Mouse (Mus musculus): ENCODE measurements around the gene Ehmt1. TPM values are rescaled to one million over a fixed set of nuclear protein-coding genes. Genes with fewer than 3 reads are reported as not detected.
"Not testable (repeated sequence)": the region's sequence is repeated elsewhere in the genome, so short reads cannot be mapped to it uniquely, and the experiment has no call there.

Ehmt1 gene
- 122 and 130 TPM in 2 replicates for polyA plus RNA-seq (2016; fragmentation: Nextera tagmentation; extraction: Ambion mirVana)

DNA sequence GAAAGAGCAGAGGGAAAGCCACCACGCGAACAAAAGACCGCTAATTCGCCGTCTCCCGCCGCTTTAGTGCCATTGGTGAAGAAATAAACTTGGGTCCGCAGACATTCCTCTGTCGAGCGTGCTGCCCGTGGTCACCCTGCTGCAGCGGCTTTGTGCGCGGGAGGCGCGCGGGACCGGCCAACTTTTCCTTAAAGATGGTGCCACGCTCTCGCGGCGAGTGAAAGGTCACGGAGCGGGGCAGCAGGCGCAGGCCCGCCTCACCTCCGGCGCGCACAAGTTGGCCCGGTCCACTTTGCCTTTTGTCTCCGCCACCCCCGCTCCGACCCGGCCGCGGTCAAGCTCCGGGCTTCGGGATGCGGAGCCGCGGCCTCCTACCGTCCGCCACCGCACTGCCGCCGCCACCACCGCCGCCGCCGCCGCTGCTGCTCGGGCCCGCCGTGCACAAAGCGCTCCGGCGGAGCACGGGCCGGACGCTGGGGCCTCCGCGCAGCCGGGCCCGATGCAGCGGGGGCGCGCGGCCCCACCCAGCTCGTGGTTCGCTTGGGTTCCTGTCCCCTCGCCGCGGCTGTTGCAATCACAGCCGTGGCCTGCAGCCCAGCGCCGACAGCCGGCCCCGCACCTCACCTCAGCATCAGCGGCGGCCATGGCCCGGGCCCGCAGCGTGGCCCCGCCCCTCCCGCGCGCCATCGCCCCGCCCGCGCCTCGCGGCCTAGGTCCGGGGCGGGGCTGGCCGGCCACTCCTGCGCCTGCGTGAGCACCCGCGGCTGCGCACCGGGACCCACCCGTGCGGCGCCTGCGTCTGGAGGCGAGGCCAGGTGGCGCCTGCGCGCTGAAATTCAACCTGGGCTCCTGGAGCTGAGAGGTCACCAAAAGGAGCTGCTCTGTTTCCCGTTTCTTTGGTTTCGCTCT is at the start of gene Ehmt1:
TSS of gene Ehmt1 (minus strand) at position 685 of the 909 bp plus-strand sequence.
- Histone ChIP-seq H3K4me1 (replicated peaks) (peaks cover 10% of the 10 kb centered on the region), H3K36me3 (no peaks in the 10 kb centered on the region), H3K4me2 (peak within 1 kb of the TSS; percentile 75), H3K27ac (peak within 1 kb of the TSS; percentile 97), H3K9me3 (no peaks in the 10 kb centered on the region), H3K9ac (replicated peaks) (peak within 1 kb of the TSS; percentile 98), H3K4me3 (replicated peaks) (peak within 1 kb of the TSS; percentile 96), H3K27me3 (no peaks in the 10 kb centered on the region)
- peak; percentile 97 for ATAC-seq (ENCODE audit: insufficient number of reproducible peaks, insufficient read depth, low FRiP score, low TSS enrichment, low read depth)
- under 1% methylated on average over 92 of the region's 112 CpGs for WGBS

DNA sequence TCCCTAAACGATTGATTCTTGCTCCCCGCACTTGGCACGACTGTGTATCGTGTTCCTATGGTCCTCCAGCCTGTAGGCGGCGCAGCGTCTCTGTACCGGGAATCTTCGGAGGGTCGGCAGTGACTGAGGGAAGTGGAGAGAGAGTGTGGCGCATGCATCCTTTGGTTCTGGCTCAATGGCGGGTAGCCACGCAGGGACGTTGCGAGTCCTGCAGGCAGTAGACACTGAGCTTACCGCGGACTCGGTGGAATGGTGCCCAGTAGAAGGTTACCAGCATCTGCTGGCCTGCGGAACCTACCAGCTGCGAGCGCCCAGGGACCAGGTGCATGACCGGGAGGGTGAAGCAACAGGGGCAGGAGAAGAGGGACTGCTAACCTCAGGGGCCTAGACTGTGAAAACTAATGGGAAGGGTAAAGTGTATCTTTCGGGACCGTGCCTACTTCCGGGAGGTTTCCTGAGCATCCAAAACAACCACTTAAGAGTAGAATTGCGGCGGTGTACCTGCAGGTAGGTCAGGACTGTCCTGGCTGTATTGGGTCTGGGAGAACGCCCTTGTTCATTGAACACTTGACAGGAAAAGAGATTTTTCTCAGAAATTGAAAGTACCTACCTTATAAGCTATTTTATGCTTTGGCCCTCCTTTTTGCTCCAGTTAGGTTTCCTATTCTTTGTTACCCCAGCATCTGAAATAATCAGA is 43.0 kb upstream of the Ehmt1 start, which contains the start of gene Dph7:
TSS of gene Dph7 (plus strand) at position 97 of the 697 bp plus-strand sequence.
- peak; percentile 84 for ATAC-seq (ENCODE audit: insufficient number of reproducible peaks, insufficient read depth, low FRiP score, low TSS enrichment, low read depth)
- Histone ChIP-seq H3K4me1 (replicated peaks) (peaks cover 11% of the 10 kb centered on the region), H3K9ac (replicated peaks) (peak within 1 kb of the TSS; percentile 86), H3K9me3 (no peaks in the 10 kb centered on the region), H3K4me3 (replicated peaks) (peak within 1 kb of the TSS; percentile 81), H3K27ac (0 out of 2 replicates have a peak within 1 kb of the TSS, but pooled peaks have one; percentile 58), H3K27me3 (no peaks in the 10 kb centered on the region), H3K4me2 (peak within 1 kb of the TSS; percentile 73), H3K36me3 (peaks cover 78% of the 10 kb centered on the region)
- 2% methylated on average over 28 of the region's 28 CpGs for WGBS

DNA sequence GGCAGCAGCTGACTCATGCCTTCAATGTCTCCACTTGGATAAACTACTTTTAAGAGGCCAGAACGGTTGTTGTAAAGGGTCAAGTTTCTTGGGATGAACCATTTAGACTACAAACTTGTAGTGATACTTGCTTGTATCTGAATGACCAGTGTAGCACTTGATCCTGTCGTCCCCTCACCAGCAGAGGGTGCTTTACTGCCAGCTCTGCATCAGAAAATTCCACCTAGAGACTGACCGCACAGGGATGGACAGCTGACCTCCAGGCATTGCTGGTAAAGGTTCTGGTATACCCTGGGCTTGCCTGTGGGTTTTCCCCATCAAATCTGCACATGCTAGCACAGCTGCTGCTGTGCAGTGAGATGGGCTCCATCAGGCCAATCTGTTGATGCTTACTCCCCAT is 41.5 kb upstream of the Ehmt1 start:
- no peak for ATAC-seq (ENCODE audit: insufficient number of reproducible peaks, insufficient read depth, low FRiP score, low TSS enrichment, low read depth)
- H3K4me1 ChIP-seq (replicated peaks) = peaks cover 11% of the 10 kb centered on the region
- H3K9me3 ChIP-seq = no peaks in the 10 kb centered on the region
- H3K4me2 ChIP-seq = no peak overlapping the region
- H3K4me3 ChIP-seq (replicated peaks) = no peak overlapping the region
- no peaks in the 10 kb centered on the region for H3K27me3 ChIP-seq
- WGBS = 36% methylated on average over 3 of the region's 3 CpGs
- H3K36me3 ChIP-seq = peaks cover 79% of the 10 kb centered on the region
- H3K9ac ChIP-seq (replicated peaks) = no peak overlapping the region
- no peak overlapping the region for H3K27ac ChIP-seq

DNA sequence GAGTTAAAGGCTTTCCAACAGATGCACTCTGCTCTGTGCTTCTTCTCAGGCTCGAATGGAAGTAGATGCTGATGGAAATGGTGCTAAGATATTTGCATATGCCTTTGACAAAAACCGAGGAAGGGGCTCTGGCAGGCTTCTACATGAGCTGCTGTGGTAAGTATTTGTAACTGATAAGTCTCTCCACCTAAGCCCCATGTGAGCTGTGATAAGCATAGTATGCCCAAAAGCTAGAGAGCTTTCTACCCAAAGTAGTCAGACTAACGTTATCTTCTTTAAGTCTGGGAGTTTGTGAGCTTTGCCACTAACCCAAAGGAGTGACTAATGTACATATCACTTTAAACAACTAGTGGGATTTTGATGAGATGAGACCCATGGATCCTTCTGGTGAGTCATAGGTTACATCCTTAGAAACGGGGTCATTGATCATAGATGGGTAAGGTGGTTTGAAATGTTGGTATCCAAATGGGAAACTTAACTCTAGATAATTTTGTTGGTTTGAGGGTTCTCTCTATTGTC is 33.2 kb upstream of the Ehmt1 start:
- H3K9ac ChIP-seq (replicated peaks) = no peak overlapping the region
- no peak overlapping the region for H3K4me3 ChIP-seq (replicated peaks)
- H3K27ac ChIP-seq = no peak overlapping the region
- H3K27me3 ChIP-seq = no peaks in the 10 kb centered on the region
- peaks cover 59% of the 10 kb centered on the region for H3K36me3 ChIP-seq
- no peak overlapping the region for H3K4me2 ChIP-seq
- 86% methylated on average over 4 of the region's 4 CpGs for WGBS
- ATAC-seq (ENCODE audit: insufficient number of reproducible peaks, insufficient read depth, low FRiP score, low TSS enrichment, low read depth) = no peak
- no peaks in the 10 kb centered on the region for H3K9me3 ChIP-seq
- peaks cover 14% of the 10 kb centered on the region for H3K4me1 ChIP-seq (replicated peaks)

DNA sequence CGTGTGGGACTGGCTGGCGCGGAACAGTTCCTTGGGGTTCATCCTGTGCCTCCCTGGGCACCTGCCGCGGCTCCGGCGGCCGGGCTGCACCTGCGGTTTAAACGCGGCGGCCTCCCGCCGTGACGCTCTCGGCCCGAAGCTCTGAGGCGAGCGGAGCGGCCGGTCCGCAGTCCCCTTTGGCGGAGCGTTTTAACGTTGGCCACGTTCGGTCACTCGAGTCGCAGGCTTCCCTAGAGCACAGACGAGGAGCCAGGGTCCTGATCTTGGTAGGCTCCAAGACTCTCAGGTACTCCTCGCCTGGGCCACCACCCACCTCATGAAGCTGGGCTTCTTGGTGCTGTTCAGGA is 30.7 kb upstream of the Ehmt1 start:
- H3K4me3 ChIP-seq (replicated peaks) = peak overlapping the region; percentile 99
- H3K27me3 ChIP-seq = no peaks in the 10 kb centered on the region
- H3K27ac ChIP-seq = peak overlapping the region; percentile 79
- no peak for ATAC-seq (ENCODE audit: insufficient number of reproducible peaks, insufficient read depth, low FRiP score, low TSS enrichment, low read depth)
- peak overlapping the region; percentile 93 for H3K4me2 ChIP-seq
- no peaks in the 10 kb centered on the region for H3K9me3 ChIP-seq
- WGBS = under 1% methylated on average over 31 of the region's 31 CpGs
- H3K36me3 ChIP-seq = peaks cover 35% of the 10 kb centered on the region
- H3K4me1 ChIP-seq (replicated peaks) = peaks cover 14% of the 10 kb centered on the region
- peak overlapping the region; percentile 93 for H3K9ac ChIP-seq (replicated peaks)

DNA sequence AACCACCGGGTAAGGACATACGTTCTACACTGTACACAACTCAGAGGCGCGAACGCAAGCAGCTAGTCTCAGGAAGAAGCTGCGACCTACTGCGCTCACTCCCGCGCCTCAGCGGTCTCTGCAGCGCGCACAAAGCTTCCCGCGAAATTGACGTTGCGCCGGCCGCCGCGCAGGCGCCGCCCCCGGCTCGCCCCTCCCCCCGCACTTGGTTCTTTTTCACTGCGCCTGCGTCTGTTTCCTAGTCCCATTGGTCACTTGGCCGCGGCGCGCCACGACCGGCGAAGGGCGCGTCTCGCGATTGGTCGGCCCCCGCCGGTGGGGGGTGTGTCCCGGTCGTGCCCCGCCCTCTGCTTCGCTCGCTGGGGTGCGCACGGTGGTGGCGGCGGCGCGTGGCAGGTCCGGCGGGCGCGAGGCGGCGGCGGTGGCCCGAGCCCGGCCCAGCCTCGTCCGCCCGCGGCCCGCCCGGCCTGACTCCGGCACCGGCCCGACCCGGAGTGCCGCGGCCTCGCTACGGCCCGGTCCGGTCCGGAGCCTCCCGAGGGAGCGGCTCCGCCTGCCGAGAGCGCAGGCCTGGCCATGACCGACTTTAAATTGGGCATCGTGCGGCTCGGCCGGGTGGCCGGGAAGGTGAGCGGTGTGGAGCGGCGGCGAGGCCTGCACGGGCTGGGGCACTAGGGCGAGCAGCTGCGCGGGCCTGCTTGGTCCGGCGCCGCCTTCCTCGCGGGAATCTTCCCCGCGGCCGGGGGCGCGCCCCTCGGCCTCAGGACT is 30.2 kb upstream of the Ehmt1 start, which contains the start of gene Zmynd19:
TSS of gene Zmynd19 (plus strand) at position 372 of the 768 bp plus-strand sequence.
- Histone ChIP-seq H3K9ac (replicated peaks) (peak within 1 kb of the TSS; percentile 93), H3K27ac (peak within 1 kb of the TSS; percentile 79), H3K36me3 (peaks cover 29% of the 10 kb centered on the region), H3K4me2 (peak within 1 kb of the TSS; percentile 93), H3K9me3 (no peaks in the 10 kb centered on the region), H3K4me3 (replicated peaks) (peak within 1 kb of the TSS; percentile 99), H3K4me1 (replicated peaks) (peaks cover 14% of the 10 kb centered on the region), H3K27me3 (no peaks in the 10 kb centered on the region)
- WGBS = under 1% methylated on average over 93 of the region's 108 CpGs
- peak; percentile 98 for ATAC-seq (ENCODE audit: insufficient number of reproducible peaks, insufficient read depth, low FRiP score, low TSS enrichment, low read depth)

DNA sequence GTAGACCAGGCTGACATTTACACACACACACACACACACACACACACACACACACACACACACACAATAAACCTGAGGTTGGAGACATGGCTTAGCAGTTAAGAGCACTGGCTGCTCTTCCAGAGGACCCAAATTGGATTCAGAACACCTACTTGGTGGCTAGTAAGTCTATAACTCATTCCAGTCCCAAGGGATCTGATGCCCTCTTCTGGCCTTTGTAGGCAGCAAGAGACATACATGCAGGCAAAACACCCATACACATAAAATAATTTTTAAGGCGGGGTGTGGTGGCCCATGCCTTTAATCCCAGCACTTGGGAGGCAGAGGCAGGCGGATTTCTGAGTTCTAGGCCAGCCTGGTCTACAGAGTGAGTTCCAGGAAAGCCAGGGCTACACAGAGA is 24.9 kb upstream of the Ehmt1 start:
- H3K4me3 ChIP-seq (replicated peaks); H3K9ac ChIP-seq (replicated peaks); ATAC-seq (ENCODE audit: insufficient number of reproducible peaks, insufficient read depth, low FRiP score, low TSS enrichment, low read depth); H3K36me3 ChIP-seq; H3K27ac ChIP-seq; H3K9me3 ChIP-seq; H3K4me1 ChIP-seq (replicated peaks); H3K27me3 ChIP-seq; H3K4me2 ChIP-seq: not testable (repeated sequence)
- 46% methylated on average over 2 of the region's 2 CpGs for WGBS

DNA sequence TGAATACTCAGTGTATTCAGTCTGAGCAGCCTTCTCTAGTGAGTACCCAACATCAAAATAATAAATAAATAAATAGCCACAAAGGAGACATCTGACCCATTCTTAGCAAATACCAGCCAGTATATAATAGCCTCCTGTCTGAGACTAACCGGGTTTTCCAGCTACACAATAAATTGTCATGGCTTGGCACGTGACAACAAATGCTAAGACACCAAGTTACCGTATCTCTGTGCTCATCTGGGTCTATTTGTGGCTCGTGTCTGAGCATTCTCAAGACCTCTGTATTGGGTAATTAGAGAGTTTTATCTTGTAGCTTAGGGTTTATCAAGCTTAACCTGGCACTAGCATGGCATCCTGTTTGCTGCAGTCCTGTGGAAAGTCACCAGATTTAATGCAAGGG is 22.7 kb upstream of the Ehmt1 start:
- no peak overlapping the region for H3K4me2 ChIP-seq
- 80% methylated on average over 4 of the region's 4 CpGs for WGBS
- H3K9ac ChIP-seq (replicated peaks) = no peak overlapping the region
- H3K27ac ChIP-seq = no peak overlapping the region
- H3K4me3 ChIP-seq (replicated peaks) = no peak overlapping the region
- H3K9me3 ChIP-seq = no peaks in the 10 kb centered on the region
- ATAC-seq (ENCODE audit: insufficient number of reproducible peaks, insufficient read depth, low FRiP score, low TSS enrichment, low read depth) = no peak
- H3K36me3 ChIP-seq = no peaks in the 10 kb centered on the region
- H3K4me1 ChIP-seq (replicated peaks) = no peaks in the 10 kb centered on the region
- no peaks in the 10 kb centered on the region for H3K27me3 ChIP-seq

DNA sequence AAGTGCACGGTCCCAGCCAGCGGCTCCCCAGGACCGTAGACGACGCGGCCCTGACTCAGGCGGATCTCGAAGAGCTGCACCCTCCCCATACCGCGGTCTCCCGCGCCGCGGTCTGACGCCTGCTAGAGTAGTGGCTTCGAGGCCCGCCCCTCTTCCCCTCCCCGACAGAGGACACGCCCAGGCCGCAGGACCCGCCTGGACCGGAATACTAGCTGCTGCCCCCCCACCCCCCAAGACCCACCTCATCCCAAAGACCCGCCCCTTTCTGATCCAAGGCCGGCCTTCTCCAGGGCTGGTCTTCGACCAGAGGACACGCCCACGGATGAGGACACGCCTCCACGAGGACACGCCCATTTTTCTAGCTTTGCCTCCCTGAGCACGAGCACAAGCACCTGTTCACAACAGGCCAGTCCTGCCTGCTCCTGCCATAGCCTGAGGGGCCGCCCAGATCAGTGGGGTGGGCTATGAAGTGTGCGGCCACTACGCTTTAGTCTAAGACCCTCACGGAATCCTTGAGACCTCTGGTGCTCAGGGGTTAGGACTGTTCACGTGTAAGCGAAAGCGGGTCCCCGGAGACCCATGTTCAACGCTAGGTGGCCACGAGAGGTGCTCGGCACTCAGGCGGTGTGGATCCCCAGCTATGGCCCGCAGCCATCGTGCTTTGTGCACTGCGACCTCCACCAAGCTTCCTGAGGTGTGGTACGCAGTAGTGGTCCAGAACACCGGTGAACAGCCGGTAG is 15.8 kb upstream of the Ehmt1 start, which contains the start of gene Arrdc1:
TSS of gene Arrdc1 (minus strand) at position 196 of the 740 bp plus-strand sequence.
- H3K4me3 ChIP-seq (replicated peaks) = peak within 1 kb of the TSS; percentile 63
- no peaks in the 10 kb centered on the region for H3K36me3 ChIP-seq
- no peak within 1 kb of the TSS for H3K27ac ChIP-seq
- peak; percentile 90 for ATAC-seq (ENCODE audit: insufficient number of reproducible peaks, insufficient read depth, low FRiP score, low TSS enrichment, low read depth)
- peaks cover 19% of the 10 kb centered on the region for H3K27me3 ChIP-seq
- peaks cover 8% of the 10 kb centered on the region; the same call in 1 of the 2 replicates for H3K4me1 ChIP-seq (replicated peaks)
- under 1% methylated on average over 49 of the region's 49 CpGs for WGBS
- H3K4me2 ChIP-seq = peak within 1 kb of the TSS; percentile 94
- H3K9me3 ChIP-seq = no peaks in the 10 kb centered on the region
- H3K9ac ChIP-seq (replicated peaks) = peak within 1 kb of the TSS; percentile 74

DNA sequence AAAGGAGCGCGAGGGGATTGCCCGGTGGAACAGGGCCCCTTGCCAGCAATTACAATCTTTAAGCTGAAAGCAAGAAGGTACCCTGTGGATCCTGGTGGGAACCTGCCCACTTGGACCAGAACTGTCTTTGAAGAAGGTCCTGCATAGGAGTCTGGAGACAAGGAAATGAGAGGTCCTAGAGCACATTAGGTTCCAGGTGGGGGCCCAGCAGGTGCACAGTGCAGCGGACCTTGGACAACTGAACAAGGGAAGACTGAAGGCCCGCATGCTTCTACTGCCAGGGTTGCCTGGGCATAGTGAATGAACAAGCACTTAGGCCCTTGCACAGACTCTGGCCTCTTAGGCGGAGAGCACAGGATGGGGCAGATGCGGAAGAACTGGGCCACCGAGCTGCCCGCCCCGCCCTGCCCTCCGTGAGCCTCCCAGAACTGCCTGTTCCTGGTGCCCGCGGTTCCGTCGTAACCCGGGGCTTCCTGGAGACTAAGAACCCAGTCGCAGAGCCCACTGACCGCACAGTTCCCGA is 15.1 kb upstream of the Ehmt1 start:
- WGBS = 5% methylated on average over 19 of the region's 19 CpGs

More for the DNA sequence above, 15.1 kb upstream of the Ehmt1 start:
- H3K27me3 ChIP-seq = peaks cover 19% of the 10 kb centered on the region
- no peaks in the 10 kb centered on the region for H3K9me3 ChIP-seq
- peak overlapping the region; percentile 74 for H3K9ac ChIP-seq (replicated peaks)
- peak; percentile 38 for ATAC-seq (ENCODE audit: insufficient number of reproducible peaks, insufficient read depth, low FRiP score, low TSS enrichment, low read depth)
- peak overlapping the region; percentile 63 for H3K4me3 ChIP-seq (replicated peaks)
- H3K27ac ChIP-seq = no peak overlapping the region
- peaks cover 8% of the 10 kb centered on the region; the same call in 1 of the 2 replicates for H3K4me1 ChIP-seq (replicated peaks)
- peak overlapping the region; percentile 94 for H3K4me2 ChIP-seq
- H3K36me3 ChIP-seq = no peaks in the 10 kb centered on the region

Data from limb, embryonic 12.5 days (tissue).